Mouse (Mus musculus) MEL (cell line): ENCODE measurements around the gene Atp1a1.

Source experiments
- BHLHE40 ChIP-seq: IDR thresholded peaks from 2 replicates; pipeline ENCODE4 v1.6.1; 2012; ENCODE audit warnings: low read depth, mild to moderate bottlenecking, inconsistent platforms, low read length, improper control_type of control experiment, borderline replicate concordance
- CHD1 ChIP-seq: IDR thresholded peaks from 2 replicates; pipeline ENCODE4 v1.6.1; 2012; ENCODE audit warnings: low read depth, mild to moderate bottlenecking, inconsistent platforms, low read length, improper control_type of control experiment
- CTCF ChIP-seq, 3 experiments: IDR thresholded peaks in 2 of 3; conservative IDR thresholded peaks in 1 of 3; 2 replicates each; pipeline ENCODE4 v1.5.1; 2011 to 2012; ENCODE audit warnings: low read length in 3 of 3, low read depth in 2 of 3, mild to moderate bottlenecking in 2 of 3, improper control_type of control experiment in 1 of 3, inconsistent platforms in 1 of 3, mixed read lengths in 1 of 3, moderate library complexity in 1 of 3; ENCODE audit not compliant: control insufficient read depth in 1 of 3, insufficient read depth in 1 of 3, poor library complexity in 1 of 3, severe bottlenecking in 1 of 3
- GABPA ChIP-seq: IDR thresholded peaks from 2 replicates; pipeline ENCODE4 v1.6.1; 2012; ENCODE audit warnings: low read depth, mild to moderate bottlenecking, inconsistent platforms, low read length, improper control_type of control experiment, moderate library complexity
- GATA1 ChIP-seq: IDR thresholded peaks from 2 replicates; pipeline ENCODE4 v1.6.1; 2011; ENCODE audit warnings: low read depth, low read length, improper control_type of control experiment
- JUND ChIP-seq: IDR thresholded peaks from 2 replicates; pipeline ENCODE4 v1.6.1; 2011; ENCODE audit warnings: low read depth, mild to moderate bottlenecking, improper control_type of control experiment, low read length
- KAT2A ChIP-seq: conservative IDR thresholded peaks from 2 replicates; pipeline ENCODE4 v1.6.1; 2012; ENCODE audit warnings: low read depth, low read length, improper control_type of control experiment, inconsistent platforms
- MYC ChIP-seq: IDR thresholded peaks from 2 replicates; pipeline ENCODE4 v1.6.1; 2011; ENCODE audit warnings: low read depth, mild to moderate bottlenecking, low read length, improper control_type of control experiment, moderate library complexity
- NELFE ChIP-seq: IDR thresholded peaks from 2 replicates; pipeline ENCODE4 v1.6.1; 2011; ENCODE audit warnings: low read depth, low read length, improper control_type of control experiment
- POLR2A ChIP-seq, 2 experiments: IDR thresholded peaks; 2 replicates each; pipeline ENCODE4 v1.6.1; 2011 to 2012; ENCODE audit warnings: low read length in 2 of 2, mild to moderate bottlenecking in 2 of 2, control low read depth in 1 of 2, improper control_type of control experiment in 1 of 2, low read depth in 1 of 2, moderate library complexity in 1 of 2; ENCODE audit not compliant: control insufficient read depth in 1 of 2, insufficient read depth in 1 of 2, poor library complexity in 1 of 2
- POLR2AphosphoS2 ChIP-seq: IDR thresholded peaks from 2 replicates; pipeline ENCODE4 v1.6.1; 2011; ENCODE audit warnings: low read length, improper control_type of control experiment
- USF1 ChIP-seq: IDR thresholded peaks from 2 replicates; pipeline ENCODE4 v1.6.1; 2014; ENCODE audit warnings: low read depth, mild to moderate bottlenecking, inconsistent platforms, low read length, improper control_type of control experiment, moderate library complexity

- TF ChIP-seq CTCF (IDR thresholded peaks at IDR 0.05 in 2 of 3, conservative IDR thresholded peaks at IDR 0.05 in 1 of 3; ENCODE audit: control insufficient read depth in 1 of 3, insufficient read depth in 1 of 3, low read depth in 2 of 3, low read length in 3 of 3, poor library complexity in 1 of 3, severe bottlenecking in 1 of 3) (no peak), CHD1 (no peak), POLR2A (IDR thresholded peaks at IDR 0.05; ENCODE audit: control insufficient read depth in 1 of 2, insufficient read depth in 1 of 2, low read depth in 1 of 2, low read length in 2 of 2, poor library complexity in 1 of 2) (no peak), BHLHE40 (no peak), GATA1 (no peak), MYC (no peak), JUND (no peak), POLR2AphosphoS2 (no peak), NELFE (no peak), GABPA (no peak), USF1 (no peak), KAT2A (no peak)
These were observed 38.8 kb upstream of the Atp1a1 start for GRCm38 (mm10) chr3:101643264-101643663.
